Mouse (Mus musculus) adrenal gland, postnatal 0 days (tissue): ENCODE data around the gene Zfp658. TPM values are rescaled to one million over a fixed set of nuclear protein-coding genes. Genes with fewer than 3 reads are reported as not detected.

ENCODE experiments used
- polyA plus RNA-seq: library from polyadenylated mRNA; unstranded; fragments of >200 nt; fragmentation: Nextera tagmentation; extraction: Ambion mirVana; gene quantifications from 2 replicates; pipeline ENCODE4 v1.2.1, GENCODE M21; 2015

Gene Zfp658
- 1.6 and 2.8 TPM in 2 replicates for polyA plus RNA-seq

GRCm38 (mm10) chr7:43562006-43562633 is at the start of gene Zfp658:
Gene Zfp658 (plus strand): TSS chr7:43562256.

DNA sequence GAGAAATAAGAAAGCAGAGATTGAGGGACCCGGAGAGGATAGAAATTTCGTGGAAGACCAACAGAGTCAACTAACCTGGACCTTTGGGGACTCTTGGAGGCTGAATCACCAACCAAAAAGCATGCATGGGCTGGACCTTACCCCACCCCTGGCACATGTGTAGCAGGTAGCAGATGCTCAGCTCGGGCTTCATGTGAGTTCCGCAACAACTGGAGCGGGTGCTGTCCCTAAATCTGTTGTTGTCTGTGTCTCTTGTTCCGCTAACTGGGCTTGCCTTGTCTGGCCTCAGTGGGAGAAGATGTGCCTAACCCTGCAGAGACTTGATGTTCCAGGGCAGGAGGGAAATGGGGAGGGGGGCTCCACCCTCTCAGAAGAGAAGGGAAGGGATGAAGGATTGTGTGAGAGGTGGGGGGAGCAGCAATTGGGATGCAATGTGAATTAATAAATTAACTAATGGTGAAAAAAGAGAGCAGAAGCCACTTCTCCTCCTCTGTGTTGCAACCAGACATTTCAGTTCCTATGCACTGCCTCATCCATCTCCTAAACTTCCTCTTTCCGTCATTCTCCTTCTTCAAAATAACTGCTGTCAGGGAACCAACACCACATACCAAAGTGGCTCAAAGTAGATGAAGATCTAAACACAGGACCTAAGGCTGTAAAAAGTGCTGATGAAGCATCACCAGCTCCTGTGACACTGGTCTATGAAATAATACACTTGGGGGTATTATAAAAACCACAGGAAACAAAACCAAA is 17.7 kb upstream of the Zfp658 start, which contains the start of gene Cd33:
TSS of gene Cd33 (minus strand) at position 204 of the 753 bp plus-strand sequence.

GRCm38 (mm10) chr7:43579440-43580171 is 17.6 kb downstream of the Zfp658 start, which contains the start of gene Zfp719:
Gene Zfp719 (plus strand): TSS chr7:43579610.

DNA sequence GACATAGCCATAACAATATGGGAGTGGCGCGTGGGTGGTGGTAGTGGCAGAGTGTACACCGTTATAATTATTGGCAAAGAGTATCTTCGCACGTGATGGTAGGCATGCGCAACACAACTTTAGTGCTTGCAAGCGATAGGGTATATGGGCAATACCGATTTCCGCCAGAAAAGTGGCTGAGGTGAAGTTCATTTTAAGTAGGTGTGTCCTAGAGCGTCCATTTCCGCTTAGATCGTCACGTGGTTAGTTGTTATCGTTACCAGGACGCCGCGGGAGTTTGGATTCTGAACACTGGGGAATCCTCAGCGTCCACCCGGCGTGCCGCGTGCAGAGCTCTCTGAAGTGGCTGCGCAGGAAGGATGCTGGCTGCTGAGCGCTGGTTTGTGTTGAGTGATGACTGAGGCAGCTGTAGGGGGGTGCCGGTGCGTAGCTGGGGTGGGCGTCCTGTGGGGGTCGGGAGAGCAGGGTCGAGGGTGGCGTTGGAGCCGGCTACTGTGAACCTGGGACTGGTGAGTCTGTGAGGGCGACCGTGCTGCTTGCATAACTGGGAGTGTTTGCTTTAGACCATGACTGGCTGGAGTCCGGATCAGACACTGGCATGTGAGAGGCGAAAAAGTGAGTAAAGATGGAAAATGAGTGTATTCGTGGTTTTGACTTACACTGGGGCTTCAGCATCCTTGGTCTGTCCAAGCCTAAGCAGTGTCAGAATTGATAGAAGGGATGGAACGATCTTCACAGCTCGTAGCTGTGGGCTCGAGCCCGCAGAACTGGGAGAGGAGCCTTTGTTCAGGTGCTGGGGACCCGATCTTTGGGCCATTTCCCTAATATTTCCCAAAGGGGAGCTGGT is 45.1 kb downstream of the Zfp658 start, which contains the start of gene Zfp819:
TSS of gene Zfp819 (plus strand) at position 274 of the 847 bp plus-strand sequence.

Other genes starting within 250 kb of the Zfp658 start
- gene Zfp715, start 249.0 kb upstream of the Zfp658 start, polyA plus RNA-seq = 13.5 and 13.8 TPM in 2 replicates
- gene Siglecf, start 210.9 kb upstream of the Zfp658 start, polyA plus RNA-seq = 0.08 and 0.28 TPM in 2 replicates
- gene Siglecg, start 154.1 kb upstream of the Zfp658 start, polyA plus RNA-seq = 0.19 and 0.59 TPM in 2 replicates
- gene Lim2, start 134.6 kb upstream of the Zfp658 start, polyA plus RNA-seq = not detected in 2 replicates
- 0.95 and 2.4 TPM in 2 replicates for gene Nkg7, start 125.2 kb upstream of the Zfp658 start, polyA plus RNA-seq
- not detected in 2 replicates for gene Cldnd2, start 121.5 kb upstream of the Zfp658 start, polyA plus RNA-seq
- gene Etfb, start 118.2 kb upstream of the Zfp658 start, polyA plus RNA-seq = 379 and 383 TPM in 2 replicates
- gene Gm45233, start 118.1 kb upstream of the Zfp658 start, polyA plus RNA-seq = 0.18 and 0.69 TPM in 2 replicates
- 5.1 and 6.0 TPM in 2 replicates for gene Vsig10l, start 99.1 kb upstream of the Zfp658 start, polyA plus RNA-seq
- gene Iglon5, start 72.2 kb upstream of the Zfp658 start, polyA plus RNA-seq = 0.26 and 0.65 TPM in 2 replicates
- not detected in 2 replicates for gene 4931406B18Rik, start 56.3 kb upstream of the Zfp658 start, polyA plus RNA-seq
- gene Cd33, start 17.8 kb upstream of the Zfp658 start, polyA plus RNA-seq = 1.3 and 2.0 TPM in 2 replicates
- 7.7 and 9.8 TPM in 2 replicates for gene Zfp719, start 17.4 kb downstream of the Zfp658 start, polyA plus RNA-seq
- not detected in 2 replicates for gene Zfp819, start 44.9 kb downstream of the Zfp658 start, polyA plus RNA-seq
- 0.28 TPM in 1 of 2 replicates, not detected in the other for gene Ceacam18, start 72.5 kb downstream of the Zfp658 start, polyA plus RNA-seq
- 1.3 and 1.4 TPM in 2 replicates for gene Siglece, start 97.9 kb downstream of the Zfp658 start, polyA plus RNA-seq
- gene Ctu1, start 109.8 kb downstream of the Zfp658 start, polyA plus RNA-seq = 6.4 and 8.3 TPM in 2 replicates
- not detected in 2 replicates for gene Klk14, start 128.2 kb downstream of the Zfp658 start, polyA plus RNA-seq
- gene Klk13, start 150.3 kb downstream of the Zfp658 start, polyA plus RNA-seq = 0.23 TPM in 1 of 2 replicates, not detected in the other
- gene Klk12, start 206.6 kb downstream of the Zfp658 start, polyA plus RNA-seq = not detected in 2 replicates
- gene Klk11, start 212.3 kb downstream of the Zfp658 start, polyA plus RNA-seq = 0.14 and 0.38 TPM in 2 replicates
- gene Klk10, start 218.8 kb downstream of the Zfp658 start, polyA plus RNA-seq = 2.2 and 3.9 TPM in 2 replicates
- gene Klk9, start 229.6 kb downstream of the Zfp658 start, polyA plus RNA-seq = 0.19 TPM in 1 of 2 replicates, not detected in the other
- gene Klk8, start 235.3 kb downstream of the Zfp658 start, polyA plus RNA-seq = 7.3 and 16.9 TPM in 2 replicates
- 0.17 TPM in 1 of 2 replicates, not detected in the other for gene Klk7, start 249.0 kb downstream of the Zfp658 start, polyA plus RNA-seq